Mouse (Mus musculus): Measurements from ENCODE around the gene A030014E15Rik.

- TF ChIP-seq CTCF (IDR thresholded peaks at IDR 0.05; ENCODE audit: borderline replicate concordance, control insufficient read depth, extremely low read depth, insufficient read depth, low read length, poor library complexity), result no peak
- no peak for TF ChIP-seq POLR2A (IDR thresholded peaks at IDR 0.05; ENCODE audit: control insufficient read depth, extremely low read depth, insufficient read depth, low read length, poor library complexity)
These were observed 31.4 kb upstream of the A030014E15Rik start for GRCm38 (mm10) chr1:82893269-82893668.

Data from thymus, adult 2 months (tissue).